Mouse (Mus musculus): ENCODE measurements at regions not wholly inside any gene's neighbourhood (a gene's known extent, or its start where the extent isn't known, plus 50 kb on each side); places are given as distances from the start of the nearest gene placed in this dataset.

Small RNAs in the stretch of these regions (microRNA-seq; reads per million reads assigned to microRNA genes)
- gene Mir6343, result 0 reads per million in 2 experiments
